Mouse (Mus musculus): Measurements from ENCODE around the gene Mrps27.
A peak's percentile ranks its signal among the peaks of the same experiment; 100 is the strongest.

Mrps27 gene

GRCm38 (mm10) chr13:99387901-99388811 is 43.6 kb downstream of the Mrps27 start:
- no peak for DNase-seq (ENCODE audit: low spot score in 2 of 2)

GRCm38 (mm10) chr13:99391417-99391816 is 46.8 kb downstream of the Mrps27 start:
- DNase-seq (ENCODE audit: low spot score in 2 of 2): no peak

- no peak for DNase-seq (ENCODE audit: low spot score in 2 of 2)
These were observed 48.5 kb downstream of the Mrps27 start for GRCm38 (mm10) chr13:99393128-99393527.

GRCm38 (mm10) chr13:99394694-99395093 is 50.1 kb downstream of the Mrps27 start:
- DNase-seq (ENCODE audit: low spot score in 2 of 2): no peak

- no peak for DNase-seq (ENCODE audit: low spot score in 2 of 2)
These were observed 50.9 kb downstream of the Mrps27 start for GRCm38 (mm10) chr13:99395531-99395930.

GRCm38 (mm10) chr13:99397228-99397627 is 52.6 kb downstream of the Mrps27 start:
- DNase-seq (ENCODE audit: low spot score in 2 of 2): peak in 1 of 2 experiments; percentile 76

DNA sequence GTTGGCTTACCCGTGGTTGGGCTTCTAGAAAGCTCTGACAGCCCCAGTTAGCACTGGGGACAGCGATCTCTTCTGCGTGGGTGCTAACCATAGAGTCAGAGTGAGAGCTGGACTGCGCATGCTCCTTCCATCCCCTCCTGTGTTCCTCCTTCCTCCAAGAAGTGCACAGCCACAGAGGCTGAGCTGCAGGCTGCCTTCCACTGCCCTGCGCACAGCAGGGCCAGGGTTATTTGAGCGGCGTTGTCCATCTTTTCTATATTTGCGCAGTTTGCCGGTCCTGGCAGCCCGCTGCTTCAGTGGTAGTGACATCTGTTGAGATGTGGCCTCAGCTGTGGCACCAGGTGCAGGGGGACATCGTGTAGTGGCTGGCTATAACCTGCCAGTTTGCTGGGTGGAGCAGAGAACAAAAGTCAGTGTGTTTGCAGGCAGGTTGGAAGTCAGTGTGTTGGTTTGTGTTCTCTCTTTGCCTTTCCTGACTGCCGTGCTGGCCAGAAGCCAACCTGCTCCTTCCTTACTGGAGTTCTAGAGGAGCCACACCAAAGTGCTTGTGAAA is 53.6 kb downstream of the Mrps27 start:
- peak in 1 of 2 experiments; percentile 60 for DNase-seq (ENCODE audit: low spot score in 2 of 2)

DNA sequence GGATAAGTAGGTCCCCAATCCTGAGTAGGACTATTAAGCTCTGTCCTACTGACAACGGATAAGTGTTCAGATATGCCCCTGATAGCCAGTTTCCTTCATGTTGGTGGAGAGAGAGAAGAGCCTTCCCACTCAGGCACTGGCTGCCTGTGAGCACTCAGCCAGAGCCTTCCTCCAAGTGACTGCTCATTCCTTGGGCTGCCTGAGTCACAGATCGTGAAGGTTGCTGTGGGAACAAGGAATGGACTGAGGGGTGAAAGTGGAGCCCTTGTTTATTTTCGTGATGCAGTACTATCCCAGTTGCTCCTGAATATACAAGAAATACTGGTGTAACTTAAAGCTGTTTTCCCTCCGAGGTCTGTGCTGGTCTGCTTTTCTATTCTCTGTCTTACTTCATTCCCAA is 54.8 kb downstream of the Mrps27 start:
- no peak for DNase-seq (ENCODE audit: low spot score in 2 of 2)

- DNase-seq (ENCODE audit: low spot score in 2 of 2): no peak
These were observed 64.6 kb downstream of the Mrps27 start for GRCm38 (mm10) chr13:99409216-99409615.

DNA sequence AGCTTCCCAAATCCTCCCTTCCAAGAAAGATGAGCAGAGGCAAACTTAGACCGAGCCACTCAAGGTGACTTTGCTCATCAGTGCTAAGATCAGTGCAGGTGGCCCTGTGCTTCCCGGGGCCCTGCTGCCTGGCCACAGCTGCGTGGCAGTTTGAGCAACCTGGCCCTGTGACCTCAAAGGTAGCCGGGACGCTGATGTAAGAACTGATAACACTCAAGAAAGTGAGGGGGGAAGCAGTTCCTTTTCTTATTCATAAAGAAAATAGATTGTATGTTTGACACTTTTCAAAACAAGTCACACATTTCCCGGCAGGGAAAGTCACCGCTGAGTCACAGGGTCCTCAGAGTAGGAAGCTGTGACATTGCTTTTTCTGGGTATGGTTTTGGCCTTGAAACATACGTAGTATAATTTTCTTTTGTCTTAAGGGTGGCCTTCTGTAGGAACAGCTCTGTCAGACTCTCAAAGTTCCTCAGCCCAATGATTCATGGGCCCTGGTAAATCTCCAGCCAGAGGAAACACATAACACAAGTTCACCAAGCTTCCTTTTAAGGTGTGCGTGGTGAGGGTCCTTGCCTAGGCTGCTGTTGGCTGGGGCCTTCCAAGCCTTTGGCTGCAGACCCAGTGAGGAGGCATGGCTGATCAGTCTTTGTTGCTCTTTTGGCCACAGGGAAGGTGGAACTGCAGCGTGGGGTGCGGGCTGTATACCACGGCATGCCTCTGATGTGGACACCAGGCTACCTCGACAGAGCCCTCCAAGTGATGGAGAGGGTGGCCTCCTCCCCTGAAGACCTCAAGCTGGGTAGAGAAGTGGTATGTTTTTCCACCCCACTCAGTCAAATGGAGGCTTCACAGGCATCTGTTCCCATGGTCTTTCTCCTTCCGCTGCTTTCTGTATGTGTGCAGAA is 66.3 kb downstream of the Mrps27 start:
- no peak for DNase-seq (ENCODE audit: low spot score in 2 of 2)

GRCm38 (mm10) chr13:99411761-99412160 is 67.2 kb downstream of the Mrps27 start:
- DNase-seq (ENCODE audit: low spot score in 2 of 2): no peak

GRCm38 (mm10) chr13:99412477-99413080 is 68.0 kb downstream of the Mrps27 start:
- DNase-seq (ENCODE audit: low spot score in 2 of 2): no peak

DNA sequence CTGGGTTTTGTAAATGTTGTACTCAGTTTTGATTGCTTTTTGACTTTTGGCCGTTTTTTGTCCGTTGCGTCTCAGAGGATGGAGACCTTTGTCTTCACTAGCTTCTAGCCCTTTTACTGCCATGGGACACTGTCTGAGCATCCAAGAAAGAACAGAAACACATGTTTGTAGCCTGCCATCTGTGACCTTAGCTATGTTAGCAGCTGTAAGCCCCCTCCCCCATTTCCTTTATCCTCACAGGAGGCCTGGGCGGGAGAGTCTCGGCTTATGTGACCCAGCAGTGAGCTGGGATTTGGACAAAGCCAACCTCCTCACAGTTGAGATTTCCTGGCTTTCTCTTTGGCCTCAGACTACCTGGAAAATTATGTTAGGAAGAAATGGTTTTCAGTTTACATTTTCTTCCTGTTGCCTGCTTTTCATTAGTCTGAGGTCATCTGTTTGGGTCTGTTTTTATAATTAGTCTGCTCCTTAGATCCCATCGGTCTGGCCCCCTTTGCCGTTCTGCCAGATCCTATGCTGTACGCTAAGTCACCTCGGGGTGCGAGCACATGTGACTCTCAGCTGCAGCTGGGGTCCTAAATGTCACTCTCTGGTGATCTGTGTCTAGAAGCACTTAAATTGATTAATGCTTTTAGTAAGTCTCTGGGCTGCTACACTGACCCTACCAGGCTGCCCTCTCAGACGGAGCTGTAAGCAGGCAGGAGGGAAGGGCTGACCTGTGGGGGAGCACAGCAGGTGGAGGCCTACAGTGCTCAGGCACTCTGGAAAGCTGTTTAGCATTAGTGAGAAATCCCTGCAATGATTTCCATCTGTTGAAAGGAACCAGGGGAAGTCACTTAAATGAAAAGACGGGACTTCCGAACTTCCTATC is 69.1 kb downstream of the Mrps27 start:
- no peak for DNase-seq (ENCODE audit: low spot score in 2 of 2)

DNA sequence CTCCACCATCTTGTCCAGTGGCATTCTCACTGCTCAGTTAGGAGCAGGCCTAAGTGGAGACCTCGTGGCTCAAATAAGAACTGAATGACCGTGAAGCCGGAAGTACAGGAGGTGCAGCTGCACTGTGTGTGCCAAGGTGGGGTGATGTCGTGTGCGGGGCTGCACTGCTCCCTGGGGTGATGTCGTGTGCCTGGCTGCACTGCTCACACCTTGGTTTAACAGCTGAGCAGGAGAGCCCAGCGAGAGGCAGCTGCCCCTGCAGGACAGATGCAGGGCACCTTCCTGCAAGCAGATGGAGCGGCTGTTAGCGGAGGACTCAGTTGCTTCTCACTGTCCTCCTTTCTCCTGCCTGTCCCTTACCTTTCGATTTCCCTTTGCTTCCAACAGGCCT is 69.8 kb downstream of the Mrps27 start:
- no peak for DNase-seq (ENCODE audit: low spot score in 2 of 2)

DNA sequence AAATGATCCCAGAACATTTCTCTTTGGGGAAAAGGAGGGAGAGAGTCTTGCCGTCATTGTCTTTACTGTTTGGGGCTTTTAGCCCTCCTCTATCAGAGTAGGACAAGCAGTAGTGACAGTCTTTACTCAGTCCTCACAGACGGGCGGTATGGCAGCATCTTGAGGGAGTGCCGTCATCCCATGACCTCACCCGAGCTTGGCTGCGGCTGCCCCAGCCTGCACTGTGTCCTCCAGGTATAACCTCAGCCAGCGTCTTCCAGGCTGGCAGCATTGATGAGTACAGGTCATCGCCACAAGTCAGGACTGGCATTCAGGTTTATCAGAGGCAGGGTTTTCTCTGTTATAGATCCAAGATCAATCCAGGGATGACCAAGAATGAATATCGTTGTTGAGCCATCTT is 72.0 kb downstream of the Mrps27 start:
- no peak for DNase-seq (ENCODE audit: low spot score in 2 of 2)

- no peak for DNase-seq (ENCODE audit: low spot score in 2 of 2)
These were observed 79.0 kb downstream of the Mrps27 start for GRCm38 (mm10) chr13:99423581-99423980.

GRCm38 (mm10) chr13:99433068-99434008 is 88.8 kb downstream of the Mrps27 start:
- DNase-seq (ENCODE audit: low spot score in 2 of 2): no peak

DNA sequence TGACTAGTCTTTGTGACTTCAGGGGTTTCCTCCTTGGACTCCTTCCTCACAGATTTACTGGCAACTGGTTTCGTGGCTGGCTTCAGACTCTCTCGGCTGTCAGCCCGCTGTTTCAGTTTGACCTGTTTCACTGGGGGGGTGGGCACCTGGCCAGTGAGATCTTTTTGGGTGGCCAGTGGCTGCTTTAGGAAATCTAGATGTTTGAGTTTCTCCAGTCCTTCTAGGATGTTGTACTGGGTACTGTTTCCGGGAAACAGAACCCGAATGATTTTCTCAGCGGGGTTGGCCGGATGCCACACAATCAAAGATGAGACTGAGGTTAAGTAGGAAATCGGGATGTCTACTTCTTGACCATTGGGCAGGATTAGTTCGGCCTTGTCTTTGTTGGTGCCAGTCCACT is 89.9 kb downstream of the Mrps27 start:
- DNase-seq (ENCODE audit: low spot score in 2 of 2): no peak

DNA sequence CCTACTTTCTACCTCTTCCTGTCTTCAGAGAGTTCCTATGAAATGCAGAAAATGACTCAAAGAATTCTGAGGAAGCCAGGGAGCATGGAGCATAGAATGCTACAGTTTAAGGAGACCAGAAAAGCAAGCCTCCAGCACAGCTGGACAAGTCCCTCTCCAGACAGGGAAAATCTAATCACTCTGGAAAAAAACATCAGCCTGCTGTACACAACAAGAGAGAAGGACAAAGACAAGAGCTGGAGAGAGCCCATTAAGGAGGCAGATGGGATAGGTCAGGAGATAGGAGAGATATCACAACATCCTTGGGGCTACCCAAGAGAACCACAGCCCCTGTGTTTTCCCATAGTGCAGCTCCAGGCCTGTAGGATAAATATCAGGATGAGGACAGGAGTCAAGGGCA is 92.5 kb downstream of the Mrps27 start:
- DNase-seq (ENCODE audit: low spot score in 2 of 2): no peak

- no peak for DNase-seq (ENCODE audit: low spot score in 2 of 2)
These were observed 94.8 kb downstream of the Mrps27 start for GRCm38 (mm10) chr13:99439357-99439756.

Data from cerebellum, postnatal 4 days (tissue).